Mouse (Mus musculus): Measurements from ENCODE around the gene Epb41.

DNA sequence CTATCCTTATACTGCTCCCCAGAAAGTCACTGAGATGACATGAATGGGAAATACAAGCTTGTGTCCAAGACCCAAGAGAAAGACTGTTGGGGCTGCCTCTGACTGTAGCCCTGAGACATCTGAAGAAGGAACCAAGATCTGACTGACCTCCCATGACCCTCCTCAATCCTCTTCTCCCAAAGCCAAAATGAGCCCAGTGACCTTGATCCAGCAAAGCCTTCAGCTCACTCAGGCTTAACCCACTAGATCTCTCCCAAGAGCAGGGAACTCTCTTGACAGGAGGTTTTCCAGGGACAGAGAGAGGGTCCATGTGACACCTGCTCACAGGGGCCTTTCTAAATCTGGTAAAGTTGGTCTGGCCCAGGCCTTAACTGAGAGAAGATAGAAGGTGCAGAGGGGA, 17.8 kb downstream of the Epb41 start:
- TF ChIP-seq MYOD1 (IDR thresholded peaks at IDR 0.05; ENCODE audit: control insufficient read depth, insufficient read length, low read depth) (no peak), CTCF (IDR thresholded peaks at IDR 0.05; ENCODE audit: control insufficient read depth, insufficient read depth, insufficient read length) (no peak), CEBPB (IDR thresholded peaks at IDR 0.05; ENCODE audit: low read depth) (no peak), USF1 (IDR thresholded peaks at IDR 0.05; ENCODE audit: low read depth) (no peak), MAX (IDR thresholded peaks at IDR 0.05) (no peak), MYOG (IDR thresholded peaks at IDR 0.05; ENCODE audit: control insufficient read depth, extremely low read depth, insufficient read length) (no peak)

Data from C2C12 (cell line).